Mouse (Mus musculus) forebrain, embryonic 15.5 days (tissue): ENCODE results near the gene Dmrtc2. TPM values are rescaled to one million over a fixed set of nuclear protein-coding genes. Genes with fewer than 3 reads are reported as not detected.

Experiments
- ATAC-seq: fragments of 200-750 bp; cut with Nextera tagmentation; replicated peaks from 2 replicates; pipeline ENCODE4 v1.8.0; 2017; ENCODE audit warnings: mild to moderate bottlenecking, moderate TSS enrichment, moderate library complexity
- H3K27ac ChIP-seq: fragments of 300-500 bp; sonication (generic); replicated peaks from 2 replicates; pipeline ENCODE4 v1.5.1; 2015; ENCODE audit warnings: mild to moderate bottlenecking, inconsistent platforms
- H3K27me3 ChIP-seq: fragments of 300-500 bp; sonication (generic); 2 replicates; pipeline ENCODE4 v1.6.1; 2015; ENCODE audit warnings: inconsistent platforms
- H3K36me3 ChIP-seq: fragments of 300-500 bp; sonication (generic); 2 replicates; pipeline ENCODE4 v1.6.1; 2015; ENCODE audit warnings: mild to moderate bottlenecking, inconsistent platforms
- H3K4me1 ChIP-seq: fragments of 300-500 bp; sonication (generic); 2 replicates; pipeline ENCODE4 v1.6.1; 2015; ENCODE audit warnings: inconsistent platforms
- H3K4me2 ChIP-seq: fragments of 300-500 bp; sonication (generic); replicated peaks from 2 replicates; pipeline ENCODE4 v1.6.1; 2015; ENCODE audit warnings: mild to moderate bottlenecking, inconsistent platforms
- H3K4me3 ChIP-seq: fragments of 300-500 bp; sonication (generic); 2 replicates; pipeline ENCODE4 v1.5.1; 2015; ENCODE audit warnings: mild to moderate bottlenecking, inconsistent platforms
- H3K9ac ChIP-seq: fragments of 300-500 bp; sonication (generic); replicated peaks from 2 replicates; pipeline ENCODE4 v1.6.1; 2015; ENCODE audit warnings: mild to moderate bottlenecking, inconsistent platforms
- H3K9me3 ChIP-seq: fragments of 300-500 bp; sonication (generic); 2 replicates; pipeline ENCODE4 v1.6.1; 2016; ENCODE audit warnings: inconsistent platforms
- WGBS: fragments of 180-500 bp; shearing (Covaris S2); methylation state at CpG from one replicate; pipeline ENCODE4 v1.1.7; 2015; ENCODE audit warnings: mixed read lengths; 5-methylcytosine and 5-hydroxymethylcytosine counted together
- polyA plus RNA-seq: library from polyadenylated mRNA; unstranded; fragments of >200 nt; fragmentation: Nextera tagmentation; extraction: Ambion mirVana; gene quantifications from 2 replicates; pipeline ENCODE4 v1.2.1, GENCODE M21; 2015

Dmrtc2 gene
- polyA plus RNA-seq, 1 experiment from 2014 or later, result not detected

GRCm38 (mm10) chr7:24879620-24880019 lies 9.8 kb downstream of the Dmrtc2 start:
- H3K9ac ChIP-seq, result no peak overlapping the region
- no peaks in the 10 kb centered on the region for H3K4me1 ChIP-seq
- ATAC-seq, result no peak
- no peak overlapping the region for H3K4me3 ChIP-seq
- no peak overlapping the region for H3K4me2 ChIP-seq
- H3K27ac ChIP-seq, result no peak overlapping the region
- 23% methylated on average over 2 of the region's 2 CpGs for WGBS
- no peaks in the 10 kb centered on the region for H3K36me3 ChIP-seq
- H3K27me3 ChIP-seq, result no peaks in the 10 kb centered on the region
- no peaks in the 10 kb centered on the region for H3K9me3 ChIP-seq

DNA sequence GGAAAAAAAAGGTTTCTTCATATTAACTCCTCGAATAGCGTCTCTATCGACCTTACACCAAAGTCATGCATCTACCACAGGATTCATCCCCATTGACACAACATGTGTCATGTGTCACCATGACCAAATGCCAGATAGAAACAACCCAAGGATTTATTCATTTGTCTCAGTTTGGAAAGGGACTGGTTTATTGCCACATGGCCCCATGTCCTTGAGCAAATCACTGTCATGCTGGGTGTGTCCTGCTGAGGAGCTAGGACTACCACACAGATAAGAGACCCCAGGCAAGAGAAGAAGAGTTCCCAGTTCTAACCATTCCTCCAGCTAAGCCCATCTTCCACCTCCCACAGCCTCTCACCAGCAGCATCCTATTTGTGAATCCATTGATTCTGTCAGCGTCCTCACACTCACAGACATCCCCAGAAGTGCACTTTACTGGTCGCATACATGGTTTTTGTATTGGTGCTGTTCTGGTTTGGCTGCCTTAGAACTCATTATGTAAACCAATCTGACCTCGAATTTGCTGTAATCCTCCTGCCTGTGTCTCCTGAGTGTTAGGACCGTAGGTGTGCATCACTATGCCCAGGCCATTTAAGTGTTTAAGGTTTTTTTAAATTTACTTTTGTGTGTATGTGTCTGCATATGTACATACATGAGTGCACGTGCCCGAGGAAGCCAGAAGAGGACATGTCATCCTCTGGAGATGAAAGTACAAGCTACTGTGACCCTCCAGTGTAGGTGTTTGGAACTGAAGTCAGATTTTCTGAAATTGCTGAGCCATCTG lies 12.8 kb downstream of the Dmrtc2 start:
- WGBS, result 91% methylated on average over 9 of the region's 9 CpGs

DNA sequence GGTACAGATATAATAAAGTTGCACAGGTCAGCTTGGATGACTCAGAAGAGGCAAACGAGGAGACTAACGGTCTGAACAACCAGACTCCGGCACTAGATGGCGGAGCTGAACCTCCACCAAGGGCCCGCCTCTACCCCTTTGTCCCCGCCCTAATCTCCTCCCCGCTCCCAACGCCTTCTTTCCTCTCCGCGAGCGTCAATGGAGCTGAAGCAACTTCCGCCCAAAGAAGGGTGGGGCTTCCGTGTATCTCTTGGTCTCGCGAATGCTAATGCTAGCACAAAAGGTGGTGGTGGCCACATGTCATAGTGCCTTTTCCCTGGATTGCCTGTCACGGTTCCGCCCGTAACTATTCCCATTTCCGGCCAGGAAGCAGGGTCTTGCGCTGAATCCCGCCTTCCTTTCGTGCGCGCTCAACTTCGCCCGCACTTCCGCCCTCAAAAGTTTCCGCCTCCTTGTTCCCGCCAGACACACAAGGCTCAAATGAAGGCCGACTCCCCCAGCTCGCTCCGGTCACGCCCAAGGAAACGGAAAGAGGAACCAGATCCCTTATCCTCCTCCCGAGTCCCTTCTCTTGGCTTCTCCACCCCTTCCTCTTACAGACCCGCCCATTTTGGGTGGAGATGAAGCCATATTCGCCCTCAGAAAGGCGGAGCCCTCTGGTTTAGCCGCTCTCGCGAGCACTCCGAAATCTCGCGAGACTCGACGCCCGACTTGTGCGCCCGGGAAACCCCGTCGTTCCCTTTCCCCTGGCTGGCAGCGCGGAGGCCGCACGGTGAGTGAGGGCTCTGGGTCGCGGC lies 14.2 kb downstream of the Dmrtc2 start, which contains the start of gene Rps19:
Gene Rps19, plus strand, starts transcription at position 476 of the 797 bp plus-strand sequence.
- peak; percentile 93 for ATAC-seq
- Histone ChIP-seq H3K9ac (peak within 1 kb of the TSS; percentile 100), H3K4me3 (peak within 1 kb of the TSS; percentile 96), H3K27me3 (no peaks in the 10 kb centered on the region), H3K36me3 (peaks cover 30% of the 10 kb centered on the region), H3K9me3 (no peaks in the 10 kb centered on the region), H3K27ac (peak within 1 kb of the TSS; percentile 94), H3K4me2 (peak within 1 kb of the TSS; percentile 74), H3K4me1 (peaks cover 29% of the 10 kb centered on the region)
- under 1% methylated on average over 57 of the region's 57 CpGs for WGBS

More for the DNA sequence above, 12.8 kb downstream of the Dmrtc2 start:
- no peaks in the 10 kb centered on the region for H3K9me3 ChIP-seq
- peaks cover 17% of the 10 kb centered on the region for H3K36me3 ChIP-seq
- no peak for ATAC-seq
- H3K4me1 ChIP-seq, result peaks cover 26% of the 10 kb centered on the region
- no peak overlapping the region for H3K27ac ChIP-seq
- no peaks in the 10 kb centered on the region for H3K27me3 ChIP-seq
- H3K4me2 ChIP-seq, result no peak overlapping the region
- no peak overlapping the region for H3K4me3 ChIP-seq
- no peak overlapping the region for H3K9ac ChIP-seq

GRCm38 (mm10) chr7:24884693-24885291 lies 14.9 kb downstream of the Dmrtc2 start:
- ATAC-seq, result no peak; the same call in 1 of the 2 replicates
- Histone ChIP-seq H3K9ac (peak overlapping the region; percentile 100), H3K27me3 (no peaks in the 10 kb centered on the region), H3K4me2 (peak overlapping the region; percentile 74), H3K36me3 (peaks cover 37% of the 10 kb centered on the region), H3K9me3 (no peaks in the 10 kb centered on the region), H3K4me1 (peaks cover 29% of the 10 kb centered on the region), H3K27ac (peak overlapping the region; percentile 94), H3K4me3 (peak overlapping the region; percentile 96)
- under 1% methylated on average over 47 of the region's 47 CpGs for WGBS

- Histone ChIP-seq H3K4me3 (peak overlapping the region; percentile 96), H3K27ac (no peak overlapping the region), H3K27me3 (no peaks in the 10 kb centered on the region), H3K9me3 (no peaks in the 10 kb centered on the region), H3K9ac (peak overlapping the region; percentile 100), H3K4me2 (peak overlapping the region; percentile 74), H3K36me3 (peaks cover 41% of the 10 kb centered on the region), H3K4me1 (peaks cover 29% of the 10 kb centered on the region)
- WGBS, result 43% methylated on average over 12 of the region's 12 CpGs
- ATAC-seq, result no peak
These were observed 15.8 kb downstream of the Dmrtc2 start for GRCm38 (mm10) chr7:24885468-24886307.

- no peaks in the 10 kb centered on the region for H3K27me3 ChIP-seq
- H3K9me3 ChIP-seq, result no peaks in the 10 kb centered on the region
- WGBS, result 65% methylated on average over 4 of the region's 4 CpGs
- H3K36me3 ChIP-seq, result peaks cover 47% of the 10 kb centered on the region
- H3K27ac ChIP-seq, result no peak overlapping the region
- H3K4me3 ChIP-seq, result peak overlapping the region; percentile 96
- no peak for ATAC-seq
- H3K4me1 ChIP-seq, result peaks cover 29% of the 10 kb centered on the region
- peak overlapping the region; percentile 74 for H3K4me2 ChIP-seq
- peak overlapping the region; percentile 100 for H3K9ac ChIP-seq
These were observed 16.4 kb downstream of the Dmrtc2 start for GRCm38 (mm10) chr7:24886308-24886633.

DNA sequence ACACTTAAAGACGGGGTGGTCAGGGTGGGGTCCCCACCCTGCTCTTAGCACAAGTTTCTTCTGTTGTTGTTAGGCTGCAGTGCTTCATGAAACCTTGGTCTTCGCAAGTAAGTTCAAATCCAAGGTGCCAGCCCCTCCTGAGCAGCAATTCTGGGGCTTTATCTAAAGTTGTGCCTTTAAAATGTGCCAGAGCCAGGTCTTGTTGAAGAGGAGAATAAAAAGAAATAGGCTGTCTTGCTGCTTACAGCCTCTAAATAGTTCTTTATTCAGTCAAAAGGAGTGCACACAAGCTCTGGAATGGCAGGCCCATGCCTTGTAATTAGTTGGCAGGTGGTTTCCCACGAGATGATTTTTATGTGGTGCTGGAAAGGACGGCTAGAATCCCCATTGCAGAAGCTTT lies 17.2 kb downstream of the Dmrtc2 start:
- peaks cover 29% of the 10 kb centered on the region for H3K4me1 ChIP-seq
- H3K4me2 ChIP-seq, result no peak overlapping the region
- no peaks in the 10 kb centered on the region for H3K27me3 ChIP-seq
- H3K9ac ChIP-seq, result peak overlapping the region; percentile 14; the same call in 1 of the 2 replicates
- H3K9me3 ChIP-seq, result no peaks in the 10 kb centered on the region
- ATAC-seq, result no peak
- no peak overlapping the region for H3K4me3 ChIP-seq
- no peak overlapping the region for H3K27ac ChIP-seq
- 49% methylated on average over 4 of the region's 4 CpGs for WGBS
- peaks cover 49% of the 10 kb centered on the region for H3K36me3 ChIP-seq

DNA sequence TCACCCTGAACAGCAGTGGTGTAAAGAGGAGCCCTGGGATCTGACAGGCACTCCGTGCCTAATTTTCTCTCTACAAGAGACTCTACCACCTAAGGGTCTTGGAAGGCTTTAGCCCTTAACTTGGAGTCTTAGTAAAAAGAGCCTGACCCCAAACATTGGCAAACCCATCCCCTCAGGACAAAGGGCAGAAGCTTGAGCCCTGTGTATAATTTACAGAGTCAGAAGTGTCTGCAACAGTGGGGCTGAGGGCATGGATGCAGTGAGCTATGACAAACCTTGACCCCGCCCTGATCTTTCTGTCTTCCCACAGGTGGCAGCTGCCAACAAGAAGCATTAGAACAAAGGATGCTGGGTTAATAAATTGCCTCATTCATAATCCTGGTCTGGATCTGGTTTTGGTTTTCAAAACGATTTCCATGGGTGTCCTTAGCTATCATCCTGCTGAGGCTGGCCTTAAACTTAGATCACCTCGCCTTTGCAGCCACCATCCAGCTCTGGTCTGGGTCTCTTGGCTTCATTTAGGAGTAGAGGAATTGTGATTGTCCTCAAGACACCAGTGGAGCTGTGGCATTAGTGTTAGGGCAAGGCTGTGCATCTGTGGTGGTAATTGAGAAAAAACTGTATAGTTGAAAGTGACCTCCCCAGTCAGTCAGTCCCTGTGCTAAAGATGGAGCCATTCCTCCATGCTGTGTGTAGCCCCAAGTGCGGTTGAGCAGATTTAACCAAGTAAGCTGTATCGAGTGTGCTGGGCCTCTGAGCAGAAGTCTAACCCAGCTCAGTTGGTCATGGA lies 19.8 kb downstream of the Dmrtc2 start:
- 0 out of 2 replicates have a peak, but pooled peaks have one; percentile 14 for ATAC-seq
- Histone ChIP-seq H3K27ac (no peak overlapping the region), H3K4me1 (peaks cover 29% of the 10 kb centered on the region), H3K4me3 (no peak overlapping the region), H3K36me3 (peaks cover 49% of the 10 kb centered on the region), H3K9ac (no peak overlapping the region), H3K4me2 (no peak overlapping the region), H3K9me3 (no peaks in the 10 kb centered on the region), H3K27me3 (no peaks in the 10 kb centered on the region)
- WGBS, result 75% methylated on average over 6 of the region's 6 CpGs

GRCm38 (mm10) chr7:24890281-24891216 lies 20.7 kb downstream of the Dmrtc2 start:
- Histone ChIP-seq H3K4me1 (peaks cover 23% of the 10 kb centered on the region), H3K9me3 (no peaks in the 10 kb centered on the region), H3K4me3 (no peak overlapping the region), H3K36me3 (peaks cover 49% of the 10 kb centered on the region), H3K27ac (no peak overlapping the region), H3K9ac (no peak overlapping the region), H3K27me3 (no peaks in the 10 kb centered on the region), H3K4me2 (no peak overlapping the region)
- ATAC-seq, result peak; percentile 67
- WGBS, result 32% methylated on average over 10 of the region's 10 CpGs
